Mouse (Mus musculus) olfactory bulb, adult 2 months (tissue): Measurements from ENCODE around the gene Ptcra. TPM values are rescaled to one million over a fixed set of nuclear protein-coding genes. Genes with fewer than 3 reads are reported as not detected.
"Not testable (repeated sequence)": the region's sequence is repeated elsewhere in the genome, so short reads cannot be mapped to it uniquely, and the experiment has no call there.

Source experiments
- H3K27ac ChIP-seq: fragments of 200-500 bp; 2 replicates; pipeline ENCODE4 v1.5.1; 2012; ENCODE audit warnings: low read depth, low read length; ENCODE audit not compliant: insufficient read depth
- H3K4me1 ChIP-seq: fragments of 200-500 bp; 2 replicates; pipeline ENCODE4 v1.6.1; 2012; ENCODE audit warnings: low read length; ENCODE audit not compliant: control insufficient read depth, insufficient read depth
- H3K4me3 ChIP-seq: fragments of 200-500 bp; 2 replicates; pipeline ENCODE4 v1.5.1; 2012; ENCODE audit warnings: mild to moderate bottlenecking, low read depth, low read length, moderate library complexity; ENCODE audit not compliant: insufficient read depth
- CTCF ChIP-seq: fragments of 200-500 bp; IDR thresholded peaks from 2 replicates; pipeline ENCODE4 v1.5.1; 2012; ENCODE audit warnings: low read depth, mild to moderate bottlenecking, low read length, moderate library complexity; ENCODE audit not compliant: insufficient read depth
- POLR2A ChIP-seq: fragments of 200-500 bp; IDR thresholded peaks from 2 replicates; pipeline ENCODE4 v1.6.1; 2012; ENCODE audit warnings: mild to moderate bottlenecking, low read depth, low read length, moderate library complexity; ENCODE audit not compliant: insufficient read depth
- WGBS: fragments of 180-500 bp; shearing (Covaris S2); methylation state at CpG from one replicate; pipeline ENCODE4 v1.1.7; 2018; 5-methylcytosine and 5-hydroxymethylcytosine counted together
- polyA plus RNA-seq: library from polyadenylated mRNA; stranded (reverse); fragments of >200 nt; gene quantifications from 2 replicates; pipeline ENCODE4 v1.2.4, GENCODE M21; 2012; ENCODE audit warnings: low replicate concordance; ENCODE audit not compliant: missing spikeins, insufficient read depth, insufficient read length

Ptcra gene
- polyA plus RNA-seq, result not detected in 2 replicates

- H3K4me1 ChIP-seq, result 0 out of 2 replicates have a peak, but pooled peaks cover 2% of the 10 kb centered on the region
- WGBS, result 64% methylated on average over 2 of the region's 2 CpGs
- no peak within 1 kb of the TSS for H3K4me3 ChIP-seq
- no peak for TF ChIP-seq POLR2A
- TF ChIP-seq CTCF, result no peak
- no peak within 1 kb of the TSS for H3K27ac ChIP-seq
Observed at GRCm38 (mm10) chr17:46763544-46763943, at the start of gene Ptcra. Gene Ptcra (minus strand): TSS chr17:46763712.

- WGBS, result 47% methylated on average over 1 of the region's 1 CpGs
- H3K27ac ChIP-seq, result no peak overlapping the region
- H3K4me3 ChIP-seq, result no peak overlapping the region
- TF ChIP-seq POLR2A, result no peak
- peaks cover 12% of the 10 kb centered on the region for H3K4me1 ChIP-seq
Observed at GRCm38 (mm10) chr17:46812442-46812841, 48.9 kb upstream of the Ptcra start.

- TF ChIP-seq CTCF (no peak), POLR2A (no peak)
- Histone ChIP-seq H3K27ac (no peak overlapping the region), H3K4me1 (peaks cover 13% of the 10 kb centered on the region), H3K4me3 (no peak overlapping the region)
- 81% methylated on average over 3 of the region's 3 CpGs for WGBS
Observed at GRCm38 (mm10) chr17:46810672-46811071, 47.2 kb upstream of the Ptcra start.

GRCm38 (mm10) chr17:46809131-46809830 is 45.8 kb upstream of the Ptcra start:
- TF ChIP-seq CTCF, result no peak
- no peak for TF ChIP-seq POLR2A

GRCm38 (mm10) chr17:46808376-46808775 is 44.9 kb upstream of the Ptcra start:
- H3K4me3 ChIP-seq, result no peak overlapping the region
- TF ChIP-seq CTCF, result no peak
- TF ChIP-seq POLR2A, result no peak
- WGBS, result 88% methylated on average over 10 of the region's 10 CpGs
- H3K4me1 ChIP-seq, result peaks cover 13% of the 10 kb centered on the region
- no peak overlapping the region for H3K27ac ChIP-seq

More at GRCm38 (mm10) chr17:46809131-46809830, 45.8 kb upstream of the Ptcra start:
- WGBS, result 72% methylated on average over 6 of the region's 6 CpGs
- no peak overlapping the region for H3K4me3 ChIP-seq
- no peak overlapping the region for H3K27ac ChIP-seq
- H3K4me1 ChIP-seq, result peaks cover 13% of the 10 kb centered on the region

GRCm38 (mm10) chr17:46801761-46802160 is 38.2 kb upstream of the Ptcra start:
- no peak overlapping the region for H3K4me3 ChIP-seq
- H3K27ac ChIP-seq, result no peak overlapping the region
- WGBS, result 87% methylated on average over 6 of the region's 6 CpGs
- TF ChIP-seq POLR2A (no peak), CTCF (no peak)
- peaks cover 2% of the 10 kb centered on the region; the same call in 1 of the 2 replicates for H3K4me1 ChIP-seq

GRCm38 (mm10) chr17:46799680-46800079 is 36.2 kb upstream of the Ptcra start:
- TF ChIP-seq POLR2A (no peak), CTCF (no peak)
- no peak overlapping the region for H3K27ac ChIP-seq
- 81% methylated on average over 10 of the region's 10 CpGs for WGBS

GRCm38 (mm10) chr17:46797386-46797785 is 33.9 kb upstream of the Ptcra start:
- Histone ChIP-seq H3K4me1 (peaks cover 5% of the 10 kb centered on the region; the same call in 1 of the 2 replicates), H3K27ac (no peak overlapping the region), H3K4me3 (no peak overlapping the region)
- TF ChIP-seq POLR2A (no peak), CTCF (no peak)
- WGBS, result 50% methylated on average over 7 of the region's 8 CpGs

More at GRCm38 (mm10) chr17:46799680-46800079, 36.2 kb upstream of the Ptcra start:
- H3K4me1 ChIP-seq, result peaks cover 5% of the 10 kb centered on the region; the same call in 1 of the 2 replicates
- no peak overlapping the region for H3K4me3 ChIP-seq

- H3K4me1 ChIP-seq, result peaks cover 5% of the 10 kb centered on the region; the same call in 1 of the 2 replicates
- H3K27ac ChIP-seq, result no peak overlapping the region
- no peak overlapping the region for H3K4me3 ChIP-seq
- TF ChIP-seq POLR2A (no peak), CTCF (no peak)
- 75% methylated on average over 4 of the region's 4 CpGs for WGBS
Observed at GRCm38 (mm10) chr17:46796743-46797142, 33.2 kb upstream of the Ptcra start.

- Histone ChIP-seq H3K4me1 (peaks cover 5% of the 10 kb centered on the region; the same call in 1 of the 2 replicates), H3K4me3 (no peak overlapping the region), H3K27ac (no peak overlapping the region)
- WGBS, result 86% methylated on average over 2 of the region's 2 CpGs
- TF ChIP-seq POLR2A (no peak), CTCF (no peak)
Observed at GRCm38 (mm10) chr17:46792963-46793362, 29.5 kb upstream of the Ptcra start.

- WGBS, result 46% methylated on average over 2 of the region's 2 CpGs
- H3K4me1 ChIP-seq, H3K27ac ChIP-seq, H3K4me3 ChIP-seq: not testable (repeated sequence)
Observed at GRCm38 (mm10) chr17:46787974-46788373, 24.5 kb upstream of the Ptcra start.
